ENCODE assay signal across 11 mouse cellular contexts in the genomic region with DNA sequence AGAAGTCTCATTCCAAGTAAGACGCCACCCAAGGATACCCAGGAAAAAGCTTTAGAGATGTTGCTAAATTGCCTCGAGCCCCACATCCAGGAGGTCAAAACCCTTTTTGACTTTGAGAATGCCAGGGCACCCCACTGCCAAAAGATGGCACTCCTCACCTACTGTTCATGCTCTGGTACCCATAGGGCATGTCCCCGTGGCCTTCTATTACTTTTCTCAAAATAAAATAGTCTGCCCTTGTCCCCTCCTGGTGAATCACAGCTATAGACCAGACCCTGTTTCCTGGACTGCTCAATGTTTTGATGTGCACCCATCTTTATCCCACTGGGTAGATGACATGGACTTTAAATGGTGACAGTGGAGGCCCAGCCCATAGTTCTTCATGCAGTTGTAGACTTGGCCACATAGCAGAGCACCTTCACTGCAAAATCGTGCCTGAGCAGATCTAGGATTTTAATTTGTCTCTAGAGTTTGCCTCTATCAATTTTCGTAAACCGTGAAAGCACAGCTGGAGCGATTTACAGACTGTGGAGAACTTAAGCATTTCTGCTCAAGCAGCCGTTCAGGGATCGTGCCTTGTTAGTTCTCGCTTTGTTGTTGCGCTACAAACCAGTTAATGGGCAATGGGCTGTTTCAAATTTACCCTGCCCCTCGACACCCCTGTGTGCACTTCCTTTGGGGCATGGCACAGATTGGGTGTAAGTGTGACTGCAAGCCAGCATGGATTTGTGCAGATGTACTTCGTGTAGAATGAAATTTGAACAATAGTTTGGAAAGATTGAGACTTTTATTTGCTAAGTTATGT.
DNase-seq lines count a peak whose midpoint lies in the region; ATAC-seq lines count a peak whose summit lies in the region.
"Had no signal": no experiment of that assay in that cellular context is flagged by ENCODE, and none has a peak within 500 bp of the region (broad histone marks: within the 10 kb centered on the region; RNA-seq: fewer than 3 reads in every experiment).

No protein-coding gene starts in this region.

- 60% methylated on average over 13 of the region's 13 CpGs for WGBS in hindbrain, embryonic 16.5 days
- WGBS in hindbrain, embryonic 13.5 days, result 63% methylated on average over 13 of the region's 13 CpGs

- ATAC-seq in hindbrain, embryonic 16.5 days, result 0 out of 2 replicates have a peak, but pooled peaks have one; percentile 27
- ATAC-seq in hindbrain, embryonic 13.5 days (ENCODE audit: low FRiP score), result no peak
- ATAC-seq in megakaryocyte progenitor cell, adult 5-6 weeks (replicated peaks; ENCODE audit: poor library complexity), result no peak

- no peak overlapping the region for H3K4me3 ChIP-seq in hindbrain, embryonic 16.5 days (ENCODE audit: low read length)
- H3K4me3 ChIP-seq in hindbrain, embryonic 13.5 days, result no peak overlapping the region
- H3K4me3 ChIP-seq: forebrain, embryonic 12.5 days; myocyte had no signal

- peak; percentile 17 for DNase-seq in Muller cell, postnatal 12 days (ENCODE audit: inconsistent ontology term)
- peak; percentile 44 for DNase-seq in adrenal gland, postnatal 10 days
- peak; percentile 2 for DNase-seq in kidney, postnatal 14 days
- DNase-seq in ovary, postnatal 10 days (ENCODE audit: low spot score), result no peak
- DNase-seq in urinary bladder, postnatal 14 days (ENCODE audit: low spot score), result no peak

- H3K27me3 ChIP-seq in hindbrain, embryonic 16.5 days (replicated peaks; ENCODE audit: control insufficient read depth, insufficient read depth, low read length), result no peaks in the 10 kb centered on the region
- H3K27me3 ChIP-seq in hindbrain, embryonic 13.5 days, result no peaks in the 10 kb centered on the region
- H3K27me3 ChIP-seq: forebrain, embryonic 12.5 days had no signal

- H3K9me3 ChIP-seq in hindbrain, embryonic 16.5 days (ENCODE audit: control insufficient read depth, low read length), result 0 out of 2 replicates have a peak, but pooled peaks cover 2% of the 10 kb centered on the region
- no peaks in the 10 kb centered on the region for H3K9me3 ChIP-seq in hindbrain, embryonic 13.5 days
- H3K9me3 ChIP-seq: forebrain, embryonic 12.5 days had no signal

- H3K4me2 ChIP-seq in hindbrain, embryonic 16.5 days (ENCODE audit: low read length), result no peak overlapping the region
- H3K4me2 ChIP-seq in hindbrain, embryonic 13.5 days, result no peak overlapping the region
- H3K4me2 ChIP-seq: forebrain, embryonic 12.5 days; liver, embryonic 11.5 days had no signal

- H3K36me3 ChIP-seq in hindbrain, embryonic 16.5 days (ENCODE audit: control insufficient read depth, insufficient read depth, low read length), result no peaks in the 10 kb centered on the region
- H3K36me3 ChIP-seq in hindbrain, embryonic 13.5 days, result no peaks in the 10 kb centered on the region
- H3K36me3 ChIP-seq: forebrain, embryonic 12.5 days had no signal

- H3K9ac ChIP-seq in hindbrain, embryonic 16.5 days (ENCODE audit: low read depth, low read length), result no peak overlapping the region
- H3K9ac ChIP-seq in hindbrain, embryonic 13.5 days, result no peak overlapping the region
- H3K9ac ChIP-seq: forebrain, embryonic 12.5 days had no signal

- no peak overlapping the region for H3K27ac ChIP-seq in hindbrain, embryonic 16.5 days (ENCODE audit: low read depth, low read length)
- H3K27ac ChIP-seq in hindbrain, embryonic 13.5 days, result no peak overlapping the region
- H3K27ac ChIP-seq: forebrain, embryonic 12.5 days had no signal

- no peaks in the 10 kb centered on the region for H3K4me1 ChIP-seq in hindbrain, embryonic 16.5 days (ENCODE audit: control insufficient read depth, insufficient read depth, low read depth, low read length)
- H3K4me1 ChIP-seq in hindbrain, embryonic 13.5 days (replicated peaks), result no peaks in the 10 kb centered on the region
- H3K4me1 ChIP-seq: forebrain, embryonic 12.5 days had no signal

Comparison
In these comparisons a context has a peak if more than half of its experiments do, and no peak if none do; other contexts are left out.
1. DNase-seq: peak in Muller cell, postnatal 12 days (single experiment), adrenal gland, postnatal 10 days (single experiment) and kidney, postnatal 14 days (single experiment); none in ovary, postnatal 10 days (single experiment) and urinary bladder, postnatal 14 days (single experiment).